Mouse (Mus musculus) testis, adult 10 weeks (tissue): ENCODE data around the gene Naaa. TPM values are rescaled to one million over a fixed set of nuclear protein-coding genes. Genes with fewer than 3 reads are reported as not detected.

Experiments used
- polyA plus RNA-seq: library from polyadenylated mRNA; stranded (reverse); fragments of 350-450 nt; fragmentation: Illumina TruSeq; extraction: RNeasy Lipid Tissue Mini Kit (QIAGEN cat#74804); gene quantifications from one replicate; pipeline ENCODE4 v1.2.3, GENCODE M21; 2014; ENCODE audit warnings: low read depth, low replicate concordance

Naaa gene
- polyA plus RNA-seq: 1.5 TPM

DNA sequence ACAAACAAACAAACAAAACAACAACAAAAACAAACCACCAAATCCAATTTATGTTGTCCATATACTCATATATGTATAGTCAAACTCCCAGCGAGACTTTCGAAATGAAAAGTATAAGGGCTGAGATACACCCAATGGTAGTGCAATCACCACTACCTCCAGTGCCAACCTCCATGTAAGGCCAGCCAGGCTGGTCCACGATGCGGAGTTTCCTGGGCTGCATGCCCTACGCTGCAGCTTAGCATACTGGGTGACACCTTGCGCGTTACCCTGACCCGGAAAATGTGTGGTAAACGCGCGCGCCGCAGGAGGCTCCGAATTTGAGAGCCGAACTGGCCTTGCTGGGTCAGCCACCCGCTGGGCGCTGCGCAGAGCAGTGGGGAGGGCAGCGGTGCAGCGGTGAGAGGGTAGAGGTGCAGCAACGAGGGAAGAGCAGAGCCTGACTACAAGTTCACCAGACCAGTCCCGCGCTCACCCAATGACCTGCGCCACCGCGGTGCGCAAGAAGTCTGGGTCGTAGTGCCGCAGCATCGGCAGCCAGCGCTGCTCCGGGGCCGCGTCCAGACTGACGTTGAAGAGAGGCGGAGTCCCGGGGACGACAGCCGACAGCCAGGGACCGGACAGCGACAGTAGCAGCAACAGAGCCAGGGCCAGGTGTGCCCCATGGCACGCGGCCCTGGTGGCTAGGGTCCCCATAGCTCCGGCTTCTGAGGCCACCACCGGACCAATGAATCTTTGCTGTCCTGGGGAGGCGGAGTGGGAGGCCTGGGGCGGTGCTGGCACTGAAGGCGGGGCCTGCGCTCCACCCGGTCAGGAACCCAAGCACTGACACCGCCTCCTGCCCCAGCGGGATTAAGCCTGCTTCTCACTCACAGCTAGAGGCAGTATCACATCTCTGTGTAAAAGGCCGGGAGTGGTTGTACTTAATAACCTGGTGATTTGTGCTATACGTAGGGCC is at the start of gene Naaa:
Gene Naaa, minus strand, starts transcription at position 734 of the 958 bp plus-strand sequence.

DNA sequence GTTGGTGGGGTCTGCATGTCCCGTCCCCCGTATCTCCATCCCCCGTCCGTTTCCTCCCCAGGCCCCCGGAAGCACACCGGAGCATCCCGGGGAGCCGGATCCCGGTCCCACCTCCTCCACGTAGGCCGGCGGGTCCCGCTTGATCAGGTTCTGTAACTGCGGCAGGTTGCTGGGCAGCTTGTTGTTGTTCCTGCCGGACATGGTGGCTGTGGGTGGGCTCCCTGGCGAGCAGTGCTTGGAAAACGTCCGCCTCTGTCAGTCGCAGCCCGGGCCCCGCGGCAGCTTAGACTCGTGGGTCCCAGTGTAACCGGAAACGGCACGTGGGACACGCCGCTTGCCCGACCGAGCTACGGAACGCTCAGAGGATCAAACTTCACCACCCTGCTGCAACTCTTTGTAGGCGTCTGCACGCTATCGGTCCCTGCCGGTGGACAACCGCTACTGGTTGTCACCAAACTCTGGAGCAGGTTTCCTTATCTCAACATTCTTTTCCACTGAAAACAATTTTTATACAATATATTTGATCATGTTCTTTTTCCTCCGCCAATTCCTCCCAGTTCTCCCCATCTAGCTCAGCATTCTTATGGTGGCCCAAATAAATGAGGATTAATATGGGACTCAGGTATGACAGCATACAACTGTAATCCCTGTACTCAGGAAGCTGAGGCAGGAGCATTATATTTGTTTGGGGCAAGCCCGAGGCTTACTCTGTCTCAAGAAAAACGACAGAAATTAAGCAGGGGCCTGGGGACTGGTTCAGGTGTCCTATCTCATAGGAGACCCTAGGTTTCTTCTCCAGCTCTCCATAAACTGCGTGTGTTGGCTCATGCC is 31.9 kb upstream of the Naaa start, which contains the start of gene Sdad1:
Gene Sdad1, minus strand, starts transcription at position 799 of the 831 bp plus-strand sequence.

DNA sequence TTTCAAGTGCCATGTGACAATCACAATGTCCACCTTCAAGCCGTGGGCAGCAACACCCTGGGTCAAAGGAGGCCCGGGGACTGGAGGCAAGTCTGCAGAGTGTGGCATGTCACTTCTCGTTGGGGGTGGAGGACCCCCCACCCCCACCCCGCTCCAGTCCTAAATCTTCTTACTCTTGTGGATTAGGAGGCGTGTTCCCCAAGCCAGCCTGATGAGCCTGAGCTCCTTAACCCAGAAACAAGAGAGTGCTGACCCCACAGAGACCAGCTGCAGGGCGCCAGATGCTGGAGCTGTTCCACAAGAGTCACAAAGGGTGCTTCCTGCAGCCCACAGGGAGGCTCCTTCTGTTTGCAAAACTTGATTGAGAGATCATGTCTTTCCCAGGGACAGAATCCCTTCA is 21.8 kb downstream of the Naaa start, which contains the start of gene Ppef2:
Gene Ppef2, minus strand, starts transcription at position 61 of the 400 bp plus-strand sequence.

DNA sequence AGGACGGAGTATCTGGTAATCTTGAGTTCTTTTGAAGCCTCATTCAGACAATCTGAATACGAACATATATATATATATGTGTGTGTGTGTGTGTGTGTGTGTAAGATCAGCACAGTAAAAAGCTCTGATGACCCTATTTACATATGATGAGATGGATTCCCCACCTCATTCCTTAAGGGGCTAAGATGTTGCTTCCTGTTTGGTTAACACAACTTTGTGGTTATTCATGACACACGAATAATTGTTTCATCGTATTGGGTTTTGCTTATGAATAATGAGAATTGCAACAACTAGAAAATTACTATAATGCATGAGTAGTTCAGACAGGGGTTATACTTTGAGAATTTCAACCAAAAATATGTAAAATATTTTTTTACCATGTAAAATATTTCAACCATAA is 62.7 kb downstream of the Naaa start, which contains the start of gene U90926:
Gene U90926, minus strand, starts transcription at position 101 of the 400 bp plus-strand sequence.

Other genes with a start within 250 kb of the Naaa start
- 180 TPM for gene Cdkl2, start 234.3 kb downstream of the Naaa start, polyA plus RNA-seq
- gene G3bp2, start 194.5 kb downstream of the Naaa start, polyA plus RNA-seq: 130 TPM
- 42.7 TPM for gene Uso1, start 140.2 kb downstream of the Naaa start, polyA plus RNA-seq
- 2.5 TPM for gene U90926, start 62.8 kb downstream of the Naaa start, polyA plus RNA-seq
- gene Ppef2, start 21.9 kb downstream of the Naaa start, polyA plus RNA-seq: 0.28 TPM
- 72.5 TPM for gene Sdad1, start 32.3 kb upstream of the Naaa start, polyA plus RNA-seq
- gene Cxcl9, start 49.9 kb upstream of the Naaa start, polyA plus RNA-seq: 0.99 TPM
- gene Art3, start 53.7 kb upstream of the Naaa start, polyA plus RNA-seq: 342 TPM
- not detected for gene Cxcl10, start 70.7 kb upstream of the Naaa start, polyA plus RNA-seq
- 46.3 TPM for gene Nup54, start 157.0 kb upstream of the Naaa start, polyA plus RNA-seq
- gene Scarb2, start 228.7 kb upstream of the Naaa start, polyA plus RNA-seq: 14.5 TPM